Mouse (Mus musculus) hindlimb bud, embryonic 11.5 days (tissue): ENCODE data around the gene Sept10.

Experiments
- DNase-seq: peaks from one replicate; pipeline ENCODE4 v3.0.0-alpha.2; 2012; ENCODE audit warnings: low read depth, low spot score; ENCODE audit errors: extremely low spot score

The Sept10 gene

DNA sequence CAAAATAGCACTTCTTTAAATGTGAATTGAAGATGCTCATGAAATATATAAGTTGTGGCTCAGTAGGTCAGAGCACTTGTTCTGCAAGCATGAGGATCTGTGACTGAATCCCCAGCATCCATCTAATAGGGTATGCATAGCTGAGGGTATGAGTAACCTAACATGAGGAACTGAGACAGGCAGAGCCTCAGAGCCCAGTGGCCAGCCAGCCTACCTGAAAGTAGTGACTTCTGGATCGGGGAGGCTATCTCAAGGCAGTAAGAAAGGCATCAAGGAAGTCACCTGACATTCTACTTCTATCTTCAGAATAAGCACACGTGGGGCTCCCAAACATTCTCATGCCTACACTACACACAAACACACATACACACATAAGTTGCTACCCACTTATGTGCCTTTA lies 3.5 kb upstream of the Sept10 start:
- DNase-seq: no peak

DNA sequence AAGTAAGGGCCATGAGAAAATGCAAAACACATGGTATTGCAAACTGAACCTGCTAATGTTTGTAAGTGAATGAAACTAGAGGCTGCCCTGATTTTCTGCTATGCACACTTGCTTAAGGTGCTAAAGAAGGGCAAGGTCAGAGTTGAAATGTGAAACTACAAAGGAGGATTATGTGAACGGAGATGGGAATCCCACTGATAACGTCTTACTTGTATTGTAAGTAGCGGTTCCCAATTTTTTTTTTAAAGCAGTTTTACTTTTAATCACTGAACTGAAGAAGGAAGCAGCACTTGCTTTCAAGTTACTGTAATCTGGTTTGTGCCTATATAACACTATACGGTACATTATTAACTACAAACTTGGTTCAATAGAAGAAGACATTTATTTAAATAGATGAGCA lies 2.2 kb upstream of the Sept10 start:
- DNase-seq: no peak

DNA sequence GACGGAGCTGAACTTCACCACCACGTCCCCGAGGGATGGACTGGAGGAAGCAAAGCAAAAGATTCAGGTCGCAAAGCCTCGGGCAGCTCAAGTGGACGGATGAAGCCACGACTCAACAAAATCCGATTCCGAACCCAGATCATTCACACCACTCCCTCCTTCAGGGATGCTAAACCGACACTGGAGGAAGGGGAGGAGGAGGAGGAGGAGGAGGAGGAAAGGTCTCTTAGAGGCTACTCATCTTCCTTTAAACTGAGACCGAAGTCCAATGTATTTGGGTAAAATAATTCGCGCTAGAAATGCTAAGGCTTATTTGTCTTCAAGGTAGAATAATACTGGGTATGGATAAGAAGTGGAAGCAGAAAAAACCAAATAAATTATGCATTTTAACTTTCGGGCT lies 1.7 kb upstream of the Sept10 start:
- no peak for DNase-seq

DNA sequence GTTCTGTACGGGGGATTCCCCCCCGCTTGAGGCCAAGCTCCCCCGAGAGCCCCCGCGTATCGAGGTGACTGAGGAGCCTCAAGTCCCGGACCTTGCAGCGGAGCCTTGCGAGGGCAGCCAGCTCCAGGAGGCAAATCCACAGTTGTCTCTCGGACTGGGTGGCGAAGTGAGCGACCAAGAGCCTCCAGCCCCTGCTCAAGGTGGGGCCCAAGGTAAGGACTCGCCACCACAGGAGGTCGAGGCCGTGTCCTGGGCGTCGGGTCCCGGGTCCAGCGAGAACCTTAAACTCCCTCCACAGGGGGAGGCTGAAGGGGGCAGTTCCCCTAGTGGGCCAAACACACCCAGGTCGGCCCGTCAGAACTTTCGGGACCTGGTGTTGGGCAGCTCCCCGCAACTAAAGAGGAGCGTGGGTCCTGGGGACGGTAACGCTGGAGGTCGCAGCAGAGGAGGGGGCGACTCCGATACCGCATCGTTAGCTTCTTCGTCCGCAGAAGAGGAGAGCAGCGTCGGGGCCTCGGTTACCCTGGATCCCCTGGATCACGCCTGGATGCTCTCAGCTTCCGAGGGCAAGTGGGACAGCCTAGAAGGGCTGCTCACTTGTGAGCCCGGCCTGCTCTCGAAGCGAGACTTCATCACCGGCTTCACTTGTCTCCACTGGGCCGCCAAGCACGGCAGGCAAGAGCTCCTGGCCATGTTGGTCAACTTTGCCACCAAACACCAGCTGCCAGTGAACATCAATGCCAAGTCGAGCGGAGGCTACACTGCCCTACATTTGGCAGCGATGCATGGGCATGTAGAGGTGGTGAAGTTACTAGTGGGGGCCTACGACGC lies 839 bp upstream of the Sept10 start:
- DNase-seq: no peak

DNA sequence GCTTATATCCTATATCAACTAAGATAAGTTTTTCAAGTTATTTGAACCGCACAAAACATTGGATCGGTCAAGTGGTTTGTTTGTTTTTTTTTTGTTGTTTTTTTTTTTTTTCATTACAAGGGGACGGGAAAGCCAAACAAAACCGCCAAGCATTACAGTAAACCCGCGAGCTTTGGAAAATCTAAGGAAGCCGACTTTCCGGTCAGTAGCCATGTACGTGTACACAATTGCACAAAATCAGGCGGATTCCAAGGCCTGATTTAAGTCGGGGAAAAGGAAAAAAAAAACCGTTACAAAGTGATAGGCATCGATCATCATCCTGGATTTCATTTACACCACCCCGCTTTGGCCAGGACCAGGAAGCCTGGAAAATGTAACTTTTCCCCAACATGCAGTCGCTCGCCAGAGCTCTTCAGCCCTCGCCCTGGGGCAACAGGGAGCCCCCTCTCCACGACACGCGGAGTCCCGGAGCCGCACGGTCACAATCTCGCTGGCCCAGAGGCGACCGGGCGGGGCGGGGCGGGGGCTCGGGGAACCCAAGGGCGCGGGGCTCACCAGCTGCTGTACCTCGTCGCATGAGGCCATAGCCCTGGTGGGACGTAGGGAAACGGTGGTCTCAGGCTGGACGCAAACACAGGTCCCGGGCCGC lies 699 bp downstream of the Sept10 start:
- no peak for DNase-seq

DNA sequence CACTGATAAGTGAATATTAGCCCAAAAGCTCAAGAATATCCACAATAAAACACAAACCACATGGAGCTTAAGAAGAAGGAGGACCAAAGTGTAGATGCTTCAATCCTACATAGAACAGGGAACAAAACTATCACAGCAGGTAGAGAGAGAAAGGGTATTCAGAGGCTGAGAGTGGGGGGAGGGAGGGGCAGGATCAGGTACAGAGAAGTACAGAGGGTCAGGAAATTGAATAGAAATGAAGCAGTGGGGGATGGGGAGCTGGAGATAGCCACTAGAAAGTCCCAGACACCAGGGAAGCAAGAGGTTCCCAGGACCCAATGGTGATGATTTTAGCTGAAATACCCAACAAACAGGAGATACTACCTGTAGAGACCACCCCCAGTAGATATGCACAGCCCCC lies 21.6 kb downstream of the Sept10 start:
- DNase-seq: no peak

DNA sequence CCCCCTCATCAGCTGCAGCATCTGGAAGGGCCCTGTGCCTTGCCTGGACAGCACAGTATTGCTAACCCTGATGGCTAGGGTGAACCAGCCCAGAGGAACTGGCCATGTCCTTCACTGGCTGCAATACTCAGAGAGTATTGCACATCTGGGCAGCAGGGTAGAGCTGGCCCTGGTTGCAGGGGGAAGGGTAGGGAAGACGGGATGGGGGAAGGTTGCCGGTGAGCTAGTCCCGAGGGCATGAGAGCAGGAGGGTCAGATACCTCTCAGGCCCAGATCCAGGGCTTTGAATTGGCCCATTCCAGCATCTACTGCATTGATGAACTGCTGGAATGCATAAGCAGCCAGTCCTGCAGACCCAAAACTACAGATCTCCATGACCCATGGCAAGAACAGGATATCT lies 24.9 kb downstream of the Sept10 start:
- DNase-seq: no peak

DNA sequence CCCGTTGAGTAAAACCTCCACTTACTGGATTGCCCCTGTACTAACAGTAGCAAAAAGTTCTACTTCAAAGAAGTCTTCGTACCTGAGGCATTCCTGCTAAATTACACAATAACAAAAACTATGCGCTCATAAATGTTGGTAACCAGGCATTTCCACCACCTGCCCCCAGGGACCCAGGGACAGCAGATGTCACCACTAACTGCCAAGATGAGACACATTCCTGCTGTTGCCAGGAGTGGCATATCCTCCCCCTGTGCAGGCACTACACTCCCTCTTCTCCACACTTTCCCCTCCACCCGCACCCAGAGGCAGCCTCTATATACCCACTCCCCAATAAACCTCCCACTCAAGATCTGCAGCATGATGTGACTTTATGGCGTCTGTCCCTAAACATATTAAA lies 26.8 kb downstream of the Sept10 start:
- no peak for DNase-seq

DNA sequence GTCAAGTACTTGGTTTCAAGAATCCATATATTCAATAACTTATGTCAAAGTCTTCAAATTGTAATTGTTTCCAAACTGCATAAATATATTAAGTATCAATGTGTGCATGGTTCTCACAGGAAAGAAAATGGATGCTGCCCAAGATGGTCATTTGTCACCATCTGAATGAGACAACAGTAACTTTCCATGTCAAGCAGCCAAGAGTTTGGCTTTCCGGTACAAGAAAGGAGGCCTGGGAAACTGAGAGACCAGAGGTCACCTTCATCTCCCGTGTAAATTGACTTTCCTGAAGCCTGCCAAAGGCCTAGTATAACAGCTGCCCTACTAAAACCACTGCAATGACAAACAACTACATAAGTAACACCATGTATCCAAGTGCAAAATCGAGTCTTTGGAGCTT lies 39.3 kb downstream of the Sept10 start:
- no peak for DNase-seq

DNA sequence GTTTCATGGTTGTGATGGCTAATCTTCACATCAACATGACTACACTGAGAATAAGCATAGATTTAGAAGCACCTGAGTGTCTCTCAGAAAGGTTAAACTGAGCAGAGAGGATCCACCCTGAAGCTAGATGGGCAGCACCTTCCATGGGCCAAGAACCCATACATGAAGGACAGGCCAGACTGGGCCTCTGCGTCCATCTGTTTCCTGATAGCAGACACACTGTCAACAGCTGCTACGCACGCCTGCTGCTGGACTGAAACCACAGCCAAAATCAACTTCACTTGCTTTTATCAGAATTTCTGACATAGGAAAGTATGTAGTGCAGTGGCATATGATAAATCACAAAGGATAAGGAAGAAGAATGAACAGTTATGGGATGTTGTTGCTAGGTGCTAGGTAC lies 42.0 kb downstream of the Sept10 start:
- no peak for DNase-seq

DNA sequence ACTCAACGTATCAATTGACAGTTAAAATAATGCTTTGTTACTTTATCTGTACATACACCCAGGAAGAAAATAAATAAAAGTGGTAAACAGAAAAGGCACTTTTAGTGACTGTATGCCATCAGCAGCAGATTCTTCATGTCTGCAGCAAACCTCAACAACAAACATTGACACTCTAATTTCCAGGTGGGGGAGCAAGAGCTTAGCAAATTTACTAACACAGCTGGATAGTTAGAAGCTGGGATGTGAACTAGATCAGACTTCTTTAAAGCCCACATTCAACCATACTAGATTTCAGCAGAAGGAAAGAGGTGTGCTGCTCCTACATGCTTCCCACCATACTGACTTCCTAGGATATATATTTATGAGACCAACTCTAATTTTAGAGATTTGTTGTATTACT lies 49.1 kb downstream of the Sept10 start:
- no peak for DNase-seq

DNA sequence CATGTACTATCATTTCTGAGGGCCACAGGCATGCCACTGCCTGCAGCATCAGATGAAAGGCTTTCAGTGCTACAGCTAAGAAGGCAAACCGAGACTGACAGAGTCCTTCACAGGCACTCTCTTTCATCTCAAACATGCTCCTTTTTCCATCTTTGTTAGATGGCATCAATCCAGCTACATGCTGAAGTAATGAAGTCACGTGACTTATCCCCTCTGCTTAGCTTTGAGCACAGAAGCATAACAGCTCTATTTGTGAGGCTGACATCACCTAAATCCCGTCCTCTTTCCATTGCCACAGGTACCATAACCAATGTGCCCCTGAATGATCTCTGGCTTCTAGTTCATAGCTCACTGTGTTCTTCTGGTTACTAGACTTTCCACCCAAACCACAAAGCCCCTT lies 50.6 kb downstream of the Sept10 start:
- DNase-seq: no peak

DNA sequence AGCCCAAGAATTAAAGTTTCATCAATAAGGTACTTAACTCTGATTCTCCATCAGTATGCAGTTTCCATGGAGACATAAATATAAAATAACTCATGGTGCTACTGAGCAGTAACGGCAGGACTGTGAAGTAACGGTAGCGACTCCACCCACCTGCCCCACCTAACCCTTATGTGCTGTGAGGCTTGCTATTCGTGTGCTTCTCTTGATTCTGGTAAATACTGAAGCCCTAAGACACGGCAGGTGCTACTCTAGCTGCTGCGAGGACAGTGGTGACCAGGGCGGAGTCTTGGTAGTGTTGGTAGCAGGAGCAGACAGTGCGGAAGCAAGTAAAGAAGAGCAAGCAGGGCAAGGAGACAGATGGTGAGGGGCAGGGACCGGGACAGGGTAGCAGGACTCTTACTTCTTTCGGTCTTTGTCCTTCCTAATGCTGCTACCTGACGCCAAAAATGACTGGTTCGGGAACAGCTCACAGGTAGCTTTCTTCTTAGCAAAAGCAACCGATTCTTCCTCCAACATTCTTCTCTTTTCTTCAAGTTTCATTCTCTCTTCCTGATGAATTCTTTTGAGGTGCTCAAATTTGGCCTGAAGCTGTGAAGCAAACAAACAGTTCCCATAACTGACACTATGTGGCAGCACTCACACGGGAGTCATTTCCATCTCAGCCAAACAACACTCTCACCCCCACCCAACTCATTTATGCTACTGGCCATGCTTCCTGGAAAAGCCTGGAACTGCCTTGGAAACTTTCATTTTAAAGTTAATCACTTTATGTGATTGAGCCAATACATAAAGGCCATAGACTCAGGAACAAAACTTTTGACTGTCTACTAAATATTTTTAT lies 55.3 kb downstream of the Sept10 start:
- no peak for DNase-seq

DNA sequence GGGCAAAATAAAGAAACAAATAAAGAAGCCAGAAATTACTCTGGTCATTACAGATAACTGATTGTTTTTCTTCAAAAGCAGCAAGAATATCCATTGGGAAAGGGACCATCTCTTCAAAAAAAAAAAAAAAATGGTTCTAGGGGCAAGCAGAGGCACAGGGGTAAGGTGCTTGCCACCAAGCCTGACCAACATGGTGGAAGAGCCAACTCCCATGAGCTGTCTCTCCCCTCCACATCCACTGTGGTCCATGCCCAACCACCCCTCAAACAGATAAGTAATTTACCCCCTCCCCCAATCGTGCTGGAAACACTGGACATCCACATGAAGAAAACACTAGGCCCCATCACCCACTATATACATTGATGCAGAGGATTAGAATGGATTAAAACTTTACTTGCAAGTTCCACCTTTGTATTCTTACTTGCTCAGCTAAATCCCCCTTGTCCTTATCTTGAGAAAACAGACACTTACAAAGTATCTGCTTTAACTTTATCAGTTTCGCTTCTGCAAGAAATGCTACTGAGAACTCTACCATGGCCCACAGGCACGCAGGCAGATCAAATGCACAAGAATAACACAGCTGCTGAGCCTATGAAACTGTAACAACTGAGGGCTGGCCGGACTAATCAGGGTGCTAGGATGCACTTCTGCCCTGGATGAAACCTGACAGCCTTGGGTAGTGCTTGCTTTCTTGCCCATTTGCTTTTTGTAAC lies 59.3 kb downstream of the Sept10 start:
- no peak for DNase-seq

DNA sequence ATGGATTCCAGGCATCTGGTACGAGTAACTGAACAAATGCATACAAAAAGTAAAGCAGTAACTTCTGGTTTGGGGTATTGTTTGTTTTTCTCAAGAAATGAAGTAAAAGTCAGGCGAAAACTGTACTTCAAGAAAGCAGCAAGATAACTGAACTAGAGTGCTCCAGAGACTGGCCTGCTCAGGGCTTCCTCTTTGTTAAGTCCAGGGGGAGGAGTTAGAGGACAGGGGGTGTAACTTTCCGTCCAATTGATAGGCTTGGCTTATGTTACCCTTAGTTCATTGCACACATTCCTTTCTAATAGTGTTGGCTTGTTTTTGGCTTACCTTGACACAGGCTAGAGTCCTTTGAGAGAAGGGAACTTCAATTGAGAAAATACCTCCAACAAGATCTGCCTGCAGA lies 63.0 kb downstream of the Sept10 start:
- DNase-seq: no peak

DNA sequence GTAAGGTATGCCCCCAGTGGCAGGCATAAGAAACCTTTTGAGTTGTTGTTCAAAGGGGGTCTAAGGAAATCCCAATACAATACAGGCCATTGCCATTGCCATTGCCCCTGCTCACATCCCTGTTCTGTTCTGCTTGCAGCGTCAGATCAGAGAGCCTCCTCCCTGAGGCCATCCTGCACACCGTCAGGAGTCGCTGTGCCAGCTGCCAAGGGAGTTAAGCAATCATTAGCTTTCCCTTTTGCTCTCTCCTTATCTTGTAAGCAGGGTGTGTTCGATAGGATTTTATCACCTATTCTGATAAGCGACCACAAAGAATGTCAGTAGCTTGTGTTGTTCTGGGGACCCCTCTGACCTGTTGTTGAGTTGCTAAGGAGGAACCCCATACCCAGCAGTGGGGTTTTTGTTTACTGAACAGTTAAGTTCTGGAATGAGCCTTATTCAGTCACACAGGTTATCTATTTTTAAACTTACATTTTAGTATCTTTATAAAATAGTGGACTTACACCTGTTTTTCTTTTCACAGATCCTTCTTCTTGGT lies 69.0 kb downstream of the Sept10 start:
- DNase-seq: no peak

DNA sequence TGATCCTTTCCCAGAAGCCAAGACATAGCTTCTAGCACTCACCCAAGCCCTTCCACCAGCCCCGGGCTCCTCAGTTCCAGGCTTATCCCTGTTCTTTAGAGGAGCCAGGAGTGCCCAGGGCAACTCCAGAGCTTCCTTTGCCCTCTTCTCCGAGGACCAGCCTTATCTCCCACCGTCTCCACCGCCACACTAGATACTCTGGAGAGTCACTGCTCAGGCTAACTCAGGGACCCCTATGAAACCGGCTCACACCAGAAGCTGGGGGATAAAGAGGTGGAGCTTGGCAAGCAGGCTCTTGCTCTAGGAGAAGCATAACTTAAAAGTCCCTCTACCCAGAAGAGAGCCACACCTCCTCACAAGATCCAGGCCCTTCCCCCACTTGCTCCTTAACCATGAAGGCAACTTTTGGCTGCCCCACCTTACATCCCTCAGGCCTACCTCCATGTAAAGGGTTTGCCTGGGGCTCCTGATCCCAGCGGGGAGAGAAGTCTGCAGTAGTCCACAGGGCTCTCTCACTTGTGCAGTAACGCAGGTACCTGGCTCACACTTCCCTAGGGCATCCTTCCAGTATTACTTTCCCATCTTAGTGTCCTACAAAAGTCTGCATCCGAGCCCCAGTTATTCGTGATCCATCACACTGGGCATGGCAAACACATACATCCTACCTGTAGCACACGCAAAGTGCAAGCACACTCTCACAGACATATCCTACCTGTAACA lies 70.5 kb downstream of the Sept10 start:
- DNase-seq: no peak

DNA sequence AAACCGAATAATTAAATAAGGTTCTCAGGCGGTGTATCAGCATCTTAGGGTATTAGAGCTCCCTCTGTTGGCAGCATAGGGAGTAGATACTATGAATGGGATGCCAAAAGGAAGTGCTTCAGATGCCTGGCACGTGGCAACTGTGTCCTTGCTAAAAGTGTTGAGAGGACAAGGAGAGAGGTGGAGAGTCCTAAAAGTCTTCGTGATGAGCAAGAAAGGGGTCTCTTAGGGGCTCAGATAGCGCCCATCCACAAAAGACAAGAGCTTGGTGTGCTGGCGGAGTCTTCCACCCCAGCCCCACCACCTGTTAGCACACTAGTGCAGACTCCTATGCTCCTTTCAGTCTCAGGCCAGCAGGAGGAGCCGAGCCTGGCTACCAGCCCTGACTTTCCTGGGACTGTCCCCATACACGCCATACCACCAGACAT lies 71.7 kb downstream of the Sept10 start:
- no peak for DNase-seq

DNA sequence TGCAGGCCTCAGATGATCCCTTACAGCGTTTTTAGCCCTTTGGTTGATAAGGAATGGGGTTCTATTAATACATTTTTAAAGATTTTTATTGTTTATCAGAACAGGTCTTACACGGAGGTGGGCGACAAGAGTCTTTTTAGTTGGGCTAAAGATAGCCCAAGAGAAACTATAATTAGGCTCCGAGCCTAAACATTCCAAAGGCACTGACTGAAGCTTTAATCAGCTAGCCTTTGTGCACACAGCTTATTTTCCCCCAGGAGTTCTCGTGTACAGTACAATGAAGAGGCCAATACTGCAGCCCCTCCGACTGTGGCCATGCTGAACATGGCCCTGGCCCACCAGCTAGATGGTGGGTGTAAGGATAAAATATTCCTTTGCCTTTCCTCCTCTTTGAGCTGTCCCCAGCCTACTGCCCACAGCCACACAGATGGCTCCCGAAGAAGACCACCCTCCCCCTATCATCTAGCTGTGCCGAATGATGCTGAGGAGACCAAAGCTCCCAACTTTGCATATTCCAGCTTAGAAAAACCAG lies 88.1 kb downstream of the Sept10 start:
- no peak for DNase-seq
